Mouse (Mus musculus): ENCODE results near the gene Cwc25.

DNA sequence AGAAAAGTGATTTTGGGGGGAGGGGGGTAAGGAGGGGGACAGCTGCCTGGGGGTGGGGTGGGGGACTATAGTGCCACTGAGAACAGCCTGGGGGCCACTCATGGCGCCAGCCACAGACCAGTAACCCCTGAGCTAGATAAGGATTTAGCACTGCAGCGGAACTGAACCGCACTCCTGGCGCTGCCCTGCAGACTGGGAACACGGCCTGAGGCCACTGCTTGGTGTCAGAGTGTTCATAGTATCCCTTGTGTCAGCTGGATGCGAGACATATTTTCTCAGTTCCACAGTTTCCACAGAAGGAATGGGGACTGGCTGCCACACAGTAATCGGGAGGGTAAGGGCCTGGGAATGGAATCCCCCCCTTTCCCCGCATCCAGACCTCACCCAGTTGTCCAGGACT lies 50.3 kb downstream of the Cwc25 start:
- no peak for TF ChIP-seq GATA1 (IDR thresholded peaks at IDR 0.05; ENCODE audit: borderline replicate concordance, low read length)
- no peak for TF ChIP-seq FLI1 (IDR thresholded peaks at IDR 0.05; ENCODE audit: low read length)

Data from megakaryocyte, embryonic 14.5 days (primary cell).